Mouse (Mus musculus) ES-Bruce4 (cell line): Measurements from ENCODE around the gene Fgf10.

Experiments used
- CTCF ChIP-seq: IDR thresholded peaks from one replicate; pipeline ENCODE4 v1.8.1; 2011; ENCODE audit warnings: low read depth, low read length
- EP300 ChIP-seq: IDR thresholded peaks from 2 replicates; pipeline ENCODE4 v1.6.1; 2011; ENCODE audit warnings: low read depth, low read length; ENCODE audit not compliant: insufficient read depth
- POLR2A ChIP-seq: IDR thresholded peaks from one replicate; pipeline ENCODE4 v1.8.1; 2011; ENCODE audit warnings: low read length; ENCODE audit not compliant: insufficient read depth

- TF ChIP-seq CTCF = no peak
- no peak for TF ChIP-seq POLR2A
- TF ChIP-seq EP300 = no peak
Measured at GRCm38 (mm10) chr13:118658608-118659326, 10.8 kb upstream of the Fgf10 start.
